Mouse (Mus musculus): ENCODE measurements around the gene Fastk.

- no peak for TF ChIP-seq CTCF (IDR thresholded peaks at IDR 0.05; ENCODE audit: low read depth, low read length)
- TF ChIP-seq TAL1 (conservative IDR thresholded peaks at IDR 0.05; ENCODE audit: low read depth, low read length): no peak
Observed at GRCm38 (mm10) chr5:24408651-24409050, 36.4 kb downstream of the Fastk start.

Data from G1E (cell line).